Mouse (Mus musculus): Measurements from ENCODE around the gene Mypn.

Gene Mypn

GRCm38 (mm10) chr10:63203728-63204127 is at the start of gene Mypn:
TSS of gene Mypn (minus strand) at chr10:63203952.
- DNase-seq (ENCODE audit: low spot score in 2 of 2): no peak

GRCm38 (mm10) chr10:63248421-63248820 is 44.7 kb upstream of the Mypn start:
- no peak for DNase-seq (ENCODE audit: low spot score in 2 of 2)

- no peak for DNase-seq (ENCODE audit: low spot score in 2 of 2)
Measured at GRCm38 (mm10) chr10:63247457-63247856, 43.7 kb upstream of the Mypn start.

GRCm38 (mm10) chr10:63245846-63246245 is 42.1 kb upstream of the Mypn start:
- no peak for DNase-seq (ENCODE audit: low spot score in 2 of 2)

GRCm38 (mm10) chr10:63244746-63245145 is 41.0 kb upstream of the Mypn start:
- DNase-seq (ENCODE audit: low spot score in 2 of 2): no peak

- no peak for DNase-seq (ENCODE audit: low spot score in 2 of 2)
Measured at GRCm38 (mm10) chr10:63244055-63244671, 40.4 kb upstream of the Mypn start.

GRCm38 (mm10) chr10:63243493-63244054 is 39.8 kb upstream of the Mypn start, which contains the start of gene Herc4:
TSS of gene Herc4 (plus strand) at chr10:63243810.
- peak; percentile 91 to 95 for DNase-seq (ENCODE audit: low spot score in 2 of 2)

GRCm38 (mm10) chr10:63242798-63243435 is 39.2 kb upstream of the Mypn start:
- no peak for DNase-seq (ENCODE audit: low spot score in 2 of 2)

- no peak for DNase-seq (ENCODE audit: low spot score in 2 of 2)
Measured at GRCm38 (mm10) chr10:63240868-63241271, 37.1 kb upstream of the Mypn start.

GRCm38 (mm10) chr10:63239848-63240247 is 36.1 kb upstream of the Mypn start:
- DNase-seq (ENCODE audit: low spot score in 2 of 2): no peak

GRCm38 (mm10) chr10:63238090-63238489 is 34.3 kb upstream of the Mypn start:
- no peak for DNase-seq (ENCODE audit: low spot score in 2 of 2)

- DNase-seq (ENCODE audit: low spot score in 2 of 2): no peak
Measured at GRCm38 (mm10) chr10:63237206-63237605, 33.5 kb upstream of the Mypn start.

GRCm38 (mm10) chr10:63236663-63237062 is 32.9 kb upstream of the Mypn start:
- no peak for DNase-seq (ENCODE audit: low spot score in 2 of 2)

- no peak for DNase-seq (ENCODE audit: low spot score in 2 of 2)
Measured at GRCm38 (mm10) chr10:63235889-63236288, 32.1 kb upstream of the Mypn start.

- DNase-seq (ENCODE audit: low spot score in 2 of 2): no peak
Measured at GRCm38 (mm10) chr10:63234133-63234532, 30.4 kb upstream of the Mypn start.

GRCm38 (mm10) chr10:63231630-63232029 is 27.9 kb upstream of the Mypn start:
- no peak for DNase-seq (ENCODE audit: low spot score in 2 of 2)

- no peak for DNase-seq (ENCODE audit: low spot score in 2 of 2)
Measured at GRCm38 (mm10) chr10:63230854-63231253, 27.1 kb upstream of the Mypn start.

GRCm38 (mm10) chr10:63230266-63230665 is 26.5 kb upstream of the Mypn start:
- no peak for DNase-seq (ENCODE audit: low spot score in 2 of 2)

GRCm38 (mm10) chr10:63224341-63224740 is 20.6 kb upstream of the Mypn start:
- DNase-seq (ENCODE audit: low spot score in 2 of 2): no peak

- no peak for DNase-seq (ENCODE audit: low spot score in 2 of 2)
Measured at GRCm38 (mm10) chr10:63221081-63221783, 17.5 kb upstream of the Mypn start.

GRCm38 (mm10) chr10:63208871-63209270 is 5.1 kb upstream of the Mypn start:
- no peak for DNase-seq (ENCODE audit: low spot score in 2 of 2)

- DNase-seq (ENCODE audit: low spot score in 2 of 2): no peak
Measured at GRCm38 (mm10) chr10:63203002-63203401, 750 bp downstream of the Mypn start.

- DNase-seq (ENCODE audit: low spot score in 2 of 2): no peak
Measured at GRCm38 (mm10) chr10:63201534-63201933, 2.2 kb downstream of the Mypn start.

All from urinary bladder, adult 18-20 months (tissue).